Mouse (Mus musculus) midbrain, embryonic 12.5 days (tissue): ENCODE results near the gene Gna14. TPM values are rescaled to one million over a fixed set of nuclear protein-coding genes. Genes with fewer than 3 reads are reported as not detected.
A peak's percentile ranks its signal among the peaks of the same experiment; 100 is the strongest.

ENCODE experiments used
- ATAC-seq: fragments of 200-750 bp; cut with Nextera tagmentation; 2 replicates; pipeline ENCODE4 v1.8.0; 2017; ENCODE audit warnings: low read depth, moderate TSS enrichment, moderate library complexity; ENCODE audit not compliant: low FRiP score
- H3K27ac ChIP-seq: fragments of 300-500 bp; sonication (generic); replicated peaks from 2 replicates; pipeline ENCODE4 v1.5.1; 2016; ENCODE audit warnings: mild to moderate bottlenecking
- H3K27me3 ChIP-seq: fragments of 300-500 bp; sonication (generic); 2 replicates; pipeline ENCODE4 v1.6.1; 2016; ENCODE audit warnings: mild to moderate bottlenecking
- H3K36me3 ChIP-seq: fragments of 300-500 bp; sonication (generic); 2 replicates; pipeline ENCODE4 v1.6.1; 2016
- H3K4me1 ChIP-seq: fragments of 300-500 bp; sonication (generic); 2 replicates; pipeline ENCODE4 v1.6.1; 2016
- H3K4me2 ChIP-seq: fragments of 300-500 bp; sonication (generic); replicated peaks from 2 replicates; pipeline ENCODE4 v1.6.1; 2016; ENCODE audit warnings: mild to moderate bottlenecking, moderate library complexity
- H3K4me3 ChIP-seq: fragments of 300-500 bp; sonication (generic); 2 replicates; pipeline ENCODE4 v1.5.1; 2016; ENCODE audit warnings: mild to moderate bottlenecking
- H3K9ac ChIP-seq: fragments of 300-500 bp; sonication (generic); replicated peaks from 2 replicates; pipeline ENCODE4 v1.6.1; 2016; ENCODE audit warnings: mild to moderate bottlenecking, moderate library complexity
- H3K9me3 ChIP-seq: fragments of 300-500 bp; sonication (generic); 2 replicates; pipeline ENCODE4 v1.6.1; 2016; ENCODE audit warnings: mild to moderate bottlenecking
- WGBS: fragments of 180-500 bp; shearing (Covaris S2); methylation state at CpG from one replicate; pipeline ENCODE4 v1.1.7; 2016; 5-methylcytosine and 5-hydroxymethylcytosine counted together
- polyA plus RNA-seq: library from polyadenylated mRNA; unstranded; fragments of >200 nt; fragmentation: Nextera tagmentation; extraction: Ambion mirVana; gene quantifications from 2 replicates; pipeline ENCODE4 v1.2.1, GENCODE M21; 2016

Gene Gna14
- polyA plus RNA-seq, 1 experiment from 2014 or later: 0.51 TPM

DNA sequence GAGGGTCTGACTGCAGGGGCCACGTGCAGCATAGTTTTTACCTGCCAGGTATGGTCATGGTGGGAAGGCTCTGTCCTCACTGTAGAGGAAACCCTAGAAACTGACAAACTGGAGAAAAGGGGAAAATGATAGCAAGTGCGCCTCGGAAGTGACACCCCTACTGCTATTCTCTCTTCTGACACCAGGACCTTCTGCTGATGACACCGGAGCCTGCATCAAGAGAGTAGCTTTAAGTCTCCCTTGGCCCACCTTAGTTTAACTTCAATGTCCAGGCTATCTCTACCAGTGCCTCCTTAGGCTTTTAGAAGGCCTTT is 1.6 kb downstream of the Gna14 start:
- Histone ChIP-seq H3K4me2 (peak overlapping the region; percentile 60; the same call in 1 of the 2 replicates), H3K36me3 (no peaks in the 10 kb centered on the region), H3K9ac (no peak overlapping the region), H3K4me3 (no peak overlapping the region), H3K4me1 (peaks cover 23% of the 10 kb centered on the region), H3K27me3 (peaks cover 64% of the 10 kb centered on the region), H3K27ac (no peak overlapping the region), H3K9me3 (no peaks in the 10 kb centered on the region)
- ATAC-seq: no peak
- WGBS: 9% methylated on average over 4 of the region's 4 CpGs

DNA sequence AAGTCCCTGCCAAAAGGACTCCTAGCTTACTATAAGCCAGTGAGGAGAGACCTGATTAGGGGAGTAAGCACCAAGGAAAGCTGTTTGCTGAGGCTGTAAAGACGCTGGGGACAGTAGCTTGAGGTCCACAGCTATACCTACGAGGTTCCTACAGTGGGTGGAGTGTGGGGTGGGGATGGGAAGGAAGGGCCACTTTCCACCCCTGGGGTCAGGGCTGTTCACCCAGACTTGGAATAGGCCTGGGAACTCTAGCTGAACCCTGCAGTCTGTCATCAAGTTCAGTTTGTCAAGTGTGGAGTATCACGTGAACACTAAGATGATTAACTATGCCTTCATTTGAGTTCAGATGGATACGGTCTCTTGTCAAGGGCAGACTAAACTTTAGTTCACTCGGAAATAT is 2.3 kb downstream of the Gna14 start:
- no peaks in the 10 kb centered on the region for H3K36me3 ChIP-seq
- peaks cover 64% of the 10 kb centered on the region for H3K27me3 ChIP-seq
- no peak overlapping the region for H3K27ac ChIP-seq
- H3K4me1 ChIP-seq: peaks cover 23% of the 10 kb centered on the region
- no peak overlapping the region for H3K9ac ChIP-seq
- 48% methylated on average over 5 of the region's 5 CpGs for WGBS
- H3K4me3 ChIP-seq: no peak overlapping the region
- no peaks in the 10 kb centered on the region for H3K9me3 ChIP-seq
- H3K4me2 ChIP-seq: no peak overlapping the region
- no peak for ATAC-seq

DNA sequence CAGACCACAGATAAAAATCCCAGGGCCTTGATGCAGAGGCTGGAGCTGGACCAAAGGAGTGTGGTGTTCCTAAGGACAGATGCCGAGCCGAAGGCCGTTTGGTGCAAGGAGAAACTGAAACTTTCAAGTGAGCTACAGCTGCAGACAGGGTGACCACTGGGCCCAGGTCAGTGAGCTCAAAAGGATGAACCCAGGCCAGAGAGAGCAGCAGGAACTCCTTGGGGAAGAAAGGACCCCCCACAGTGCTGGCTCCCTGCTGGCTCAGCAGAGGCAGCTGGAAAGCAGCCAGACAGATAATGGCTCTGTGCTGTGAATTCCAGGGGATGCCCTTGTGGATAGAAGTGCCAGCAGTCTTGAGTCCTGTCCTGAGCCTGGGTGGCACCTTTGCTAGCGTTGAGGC is 3.7 kb downstream of the Gna14 start:
- 54% methylated on average over 4 of the region's 4 CpGs for WGBS
- no peak overlapping the region for H3K4me3 ChIP-seq
- no peaks in the 10 kb centered on the region for H3K9me3 ChIP-seq
- H3K27ac ChIP-seq: no peak overlapping the region
- no peaks in the 10 kb centered on the region for H3K36me3 ChIP-seq
- H3K4me2 ChIP-seq: no peak overlapping the region
- no peak overlapping the region for H3K9ac ChIP-seq
- H3K27me3 ChIP-seq: peaks cover 58% of the 10 kb centered on the region
- no peak for ATAC-seq
- H3K4me1 ChIP-seq: peaks cover 23% of the 10 kb centered on the region

DNA sequence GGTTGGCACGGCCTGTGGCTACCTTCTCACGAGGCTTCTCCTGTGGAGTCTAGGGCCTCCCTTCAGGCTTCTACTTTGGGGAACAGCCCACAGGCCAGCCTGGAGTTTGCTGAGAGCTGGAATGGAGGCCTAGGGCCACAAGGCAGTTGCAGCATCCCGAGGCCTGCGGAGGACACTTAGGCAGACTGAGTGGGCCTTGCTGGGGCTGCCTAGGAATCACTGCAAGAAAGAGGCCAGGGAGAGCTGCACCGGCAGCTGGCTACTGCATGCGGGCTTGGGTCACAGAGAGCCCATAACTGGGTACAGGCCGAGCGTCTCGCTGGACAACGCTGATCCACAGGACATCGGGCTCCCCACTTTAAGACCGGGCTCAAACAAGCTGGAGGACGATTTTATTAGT is 4.3 kb downstream of the Gna14 start:
- Histone ChIP-seq H3K9me3 (no peaks in the 10 kb centered on the region), H3K4me1 (peaks cover 23% of the 10 kb centered on the region), H3K36me3 (no peaks in the 10 kb centered on the region), H3K9ac (no peak overlapping the region), H3K27ac (no peak overlapping the region), H3K4me3 (no peak overlapping the region), H3K4me2 (no peak overlapping the region), H3K27me3 (peaks cover 52% of the 10 kb centered on the region)
- no peak for ATAC-seq
- WGBS: 53% methylated on average over 13 of the region's 13 CpGs

DNA sequence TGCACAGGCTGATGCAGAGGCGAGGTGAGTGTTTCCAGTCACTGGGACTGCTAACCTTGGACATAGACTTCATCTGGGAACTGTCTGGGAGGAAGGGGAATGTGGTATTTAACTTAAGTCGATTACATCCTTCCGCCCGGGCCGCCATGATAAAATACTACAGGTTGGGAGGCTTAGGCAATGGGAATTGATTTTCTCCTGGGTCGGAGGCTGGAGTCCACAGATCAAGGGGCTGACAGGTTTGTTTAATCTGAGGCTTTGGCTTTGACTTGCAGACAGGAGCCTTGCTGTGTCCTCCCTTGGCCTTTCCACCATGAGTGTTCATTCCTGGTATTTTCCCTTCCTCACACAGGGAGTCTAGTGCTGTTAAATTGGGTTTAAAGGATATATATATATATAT is 5.8 kb downstream of the Gna14 start:
- 91% methylated on average over 6 of the region's 6 CpGs for WGBS
- Histone ChIP-seq H3K4me3 (no peak overlapping the region), H3K27me3 (peaks cover 38% of the 10 kb centered on the region), H3K4me1 (peaks cover 9% of the 10 kb centered on the region), H3K27ac (no peak overlapping the region), H3K9ac (no peak overlapping the region), H3K36me3 (no peaks in the 10 kb centered on the region), H3K4me2 (no peak overlapping the region), H3K9me3 (no peaks in the 10 kb centered on the region)
- ATAC-seq: no peak

DNA sequence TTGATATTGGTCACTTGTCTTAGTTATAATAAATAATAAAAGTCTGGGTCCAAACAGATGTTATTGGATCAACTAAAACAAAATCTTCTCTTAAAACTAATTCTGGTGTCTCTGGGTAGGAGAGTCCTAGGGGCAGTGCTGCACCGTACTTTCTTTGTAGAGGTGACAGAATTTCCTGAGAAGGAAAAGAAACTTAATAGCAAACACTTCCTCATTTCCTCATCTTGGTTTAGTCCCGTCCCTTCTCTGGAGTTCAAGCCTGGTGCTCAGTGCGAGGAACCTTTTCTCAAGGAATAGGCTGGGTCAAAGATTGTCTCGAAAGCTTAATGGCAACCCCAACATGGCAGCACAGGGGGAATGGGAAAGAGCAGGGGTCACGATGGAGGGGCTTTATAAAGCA is 7.8 kb downstream of the Gna14 start:
- Histone ChIP-seq H3K36me3 (no peaks in the 10 kb centered on the region), H3K9ac (no peak overlapping the region), H3K27ac (no peak overlapping the region), H3K27me3 (peaks cover 18% of the 10 kb centered on the region), H3K4me2 (no peak overlapping the region), H3K4me1 (no peaks in the 10 kb centered on the region; the same call in 1 of the 2 replicates), H3K9me3 (no peaks in the 10 kb centered on the region), H3K4me3 (no peak overlapping the region)
- WGBS: 86% methylated on average over 5 of the region's 5 CpGs
- no peak for ATAC-seq

DNA sequence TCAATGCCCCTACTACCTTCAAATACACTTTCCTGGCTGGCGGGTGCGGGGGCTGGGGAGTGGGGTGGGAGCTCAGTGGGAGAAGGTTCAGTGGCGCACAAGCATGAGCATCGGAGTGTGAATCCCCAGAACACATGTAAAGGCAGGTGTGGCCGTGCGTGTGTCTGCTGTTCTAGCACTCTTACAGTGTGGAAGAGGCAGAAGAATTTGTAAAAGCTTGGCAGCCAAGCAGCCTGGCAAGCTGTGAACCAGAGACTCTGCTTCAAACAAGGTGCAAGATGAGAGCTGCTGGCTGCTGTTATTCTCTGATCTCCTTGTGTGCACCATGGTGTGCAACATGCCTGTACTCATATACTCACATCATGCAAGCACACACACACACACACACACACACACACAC is 11.1 kb downstream of the Gna14 start:
- Histone ChIP-seq H3K9ac (no peak overlapping the region), H3K36me3 (no peaks in the 10 kb centered on the region), H3K27me3 (no peaks in the 10 kb centered on the region), H3K4me3 (no peak overlapping the region), H3K4me2 (no peak overlapping the region), H3K9me3 (no peaks in the 10 kb centered on the region), H3K4me1 (no peaks in the 10 kb centered on the region), H3K27ac (no peak overlapping the region)
- WGBS: 92% methylated on average over 6 of the region's 6 CpGs
- no peak for ATAC-seq

DNA sequence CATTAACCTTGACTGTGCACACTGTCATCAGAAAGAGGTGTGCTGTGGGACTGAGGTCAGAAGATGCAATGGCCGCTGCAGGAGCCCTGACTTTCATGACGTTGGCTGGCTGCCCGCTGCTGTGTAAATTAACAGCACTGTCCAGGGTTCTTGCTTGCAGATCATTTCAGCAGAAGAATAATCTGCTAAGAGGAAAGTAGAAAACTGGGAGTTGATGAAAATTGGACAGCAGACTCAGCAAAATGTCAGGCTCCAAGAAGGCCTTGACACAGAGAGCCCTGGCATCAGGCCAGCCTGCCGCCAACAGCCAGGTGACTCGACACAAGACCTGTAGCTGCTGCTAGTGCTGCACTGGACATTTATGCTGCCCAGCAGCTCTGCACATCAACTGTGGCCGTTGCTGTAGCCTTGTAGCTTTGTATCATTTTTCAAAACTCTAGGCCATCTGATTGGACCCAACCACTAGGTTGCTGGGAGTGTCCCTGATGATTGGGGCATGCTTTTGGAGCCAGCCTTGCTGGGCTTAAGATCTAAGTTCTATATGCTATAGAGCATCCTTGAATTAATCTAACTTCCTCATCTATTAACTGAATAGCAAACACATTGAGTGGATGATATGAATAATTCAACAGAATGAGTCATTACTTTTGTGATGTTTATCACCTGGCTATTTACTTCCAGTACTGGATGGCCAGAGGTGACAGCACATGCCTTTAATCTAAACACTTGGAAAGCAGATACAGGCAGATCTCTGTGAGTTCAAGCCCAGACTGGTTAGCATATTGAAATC is 12.5 kb downstream of the Gna14 start:
- H3K27ac ChIP-seq: no peak overlapping the region
- no peaks in the 10 kb centered on the region for H3K27me3 ChIP-seq
- H3K4me3 ChIP-seq: no peak overlapping the region
- H3K9me3 ChIP-seq: no peaks in the 10 kb centered on the region
- no peak overlapping the region for H3K9ac ChIP-seq
- no peak for ATAC-seq
- 88% methylated on average over 6 of the region's 6 CpGs for WGBS
- H3K4me1 ChIP-seq: no peaks in the 10 kb centered on the region
- no peaks in the 10 kb centered on the region for H3K36me3 ChIP-seq
- no peak overlapping the region for H3K4me2 ChIP-seq

DNA sequence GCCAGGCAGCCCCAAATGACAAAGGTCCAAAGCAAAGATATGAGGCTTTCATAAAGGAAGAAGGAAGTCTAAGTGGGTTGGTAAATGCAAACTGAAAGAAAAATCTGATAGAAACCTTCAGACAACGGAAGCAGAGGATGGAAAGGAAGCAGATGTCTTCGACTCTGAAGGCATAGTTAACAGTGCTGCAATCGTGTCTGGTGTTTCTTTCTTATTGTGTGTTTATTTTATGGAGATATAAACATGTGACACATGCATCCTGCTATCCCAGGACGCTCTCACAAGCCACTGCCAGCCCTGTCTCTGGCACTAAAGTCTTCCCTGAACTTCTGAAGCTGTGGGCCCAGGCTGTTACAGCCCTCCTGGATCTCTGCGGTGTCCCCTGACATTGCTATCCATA is 13.2 kb downstream of the Gna14 start:
- no peak for ATAC-seq
- WGBS: 84% methylated on average over 5 of the region's 5 CpGs
- Histone ChIP-seq H3K27me3 (no peaks in the 10 kb centered on the region), H3K4me3 (no peak overlapping the region), H3K9ac (no peak overlapping the region), H3K27ac (no peak overlapping the region), H3K4me1 (no peaks in the 10 kb centered on the region), H3K9me3 (no peaks in the 10 kb centered on the region), H3K36me3 (no peaks in the 10 kb centered on the region), H3K4me2 (no peak overlapping the region)

DNA sequence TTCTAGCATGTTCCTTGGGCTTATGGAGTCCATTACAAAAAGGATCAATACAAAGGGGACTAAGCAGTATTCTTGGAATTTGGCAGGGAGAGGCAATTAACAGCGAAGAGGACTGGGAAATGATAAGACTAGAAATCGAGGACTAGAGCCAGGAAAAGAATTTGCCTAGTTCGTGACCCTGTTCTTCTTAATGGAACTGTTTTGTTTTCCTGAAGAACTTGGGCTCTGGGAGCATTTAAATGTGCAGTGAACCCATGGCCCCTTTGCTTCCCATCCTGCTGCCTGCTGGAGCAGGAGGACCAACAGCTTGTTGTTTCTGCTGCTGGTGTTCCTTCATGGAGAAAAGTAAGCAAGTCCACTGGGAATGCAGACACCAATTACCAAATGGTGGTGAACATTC is 15.3 kb downstream of the Gna14 start:
- Histone ChIP-seq H3K4me2 (no peak overlapping the region), H3K27me3 (no peaks in the 10 kb centered on the region), H3K36me3 (no peaks in the 10 kb centered on the region), H3K4me3 (no peak overlapping the region), H3K9me3 (no peaks in the 10 kb centered on the region), H3K27ac (no peak overlapping the region), H3K9ac (no peak overlapping the region), H3K4me1 (no peaks in the 10 kb centered on the region)
- no peak for ATAC-seq
- 78% methylated on average over 3 of the region's 3 CpGs for WGBS

DNA sequence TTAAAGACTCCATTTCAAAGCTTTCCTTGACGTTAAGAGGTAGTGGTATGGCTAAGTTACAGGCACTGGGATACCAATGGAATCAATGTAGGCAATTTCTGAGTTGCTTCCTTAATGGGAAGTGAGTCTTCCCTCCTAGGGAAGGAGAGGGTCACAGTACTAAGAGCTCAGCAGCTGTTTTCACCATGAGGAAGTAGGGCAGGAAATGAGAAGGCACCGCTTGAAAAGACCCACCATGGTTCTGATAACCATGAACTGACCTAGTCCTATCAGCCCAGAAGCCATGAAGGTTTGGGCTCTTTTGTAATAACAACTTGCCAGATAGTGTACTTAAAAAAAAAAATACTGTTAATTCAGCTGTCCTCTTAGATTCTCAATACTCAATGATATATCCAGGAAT is 20.6 kb downstream of the Gna14 start:
- H3K4me2 ChIP-seq: no peak overlapping the region
- no peak overlapping the region for H3K9ac ChIP-seq
- H3K27ac ChIP-seq: no peak overlapping the region
- no peak overlapping the region for H3K4me3 ChIP-seq
- peaks cover 5% of the 10 kb centered on the region; the same call in 1 of the 2 replicates for H3K4me1 ChIP-seq
- 91% methylated on average over 2 of the region's 2 CpGs for whole genome bisulfite sequencing
- no peaks in the 10 kb centered on the region for H3K36me3 ChIP-seq
- no peaks in the 10 kb centered on the region for H3K9me3 ChIP-seq
- H3K27me3 ChIP-seq: no peaks in the 10 kb centered on the region
- no peak for ATAC-seq

DNA sequence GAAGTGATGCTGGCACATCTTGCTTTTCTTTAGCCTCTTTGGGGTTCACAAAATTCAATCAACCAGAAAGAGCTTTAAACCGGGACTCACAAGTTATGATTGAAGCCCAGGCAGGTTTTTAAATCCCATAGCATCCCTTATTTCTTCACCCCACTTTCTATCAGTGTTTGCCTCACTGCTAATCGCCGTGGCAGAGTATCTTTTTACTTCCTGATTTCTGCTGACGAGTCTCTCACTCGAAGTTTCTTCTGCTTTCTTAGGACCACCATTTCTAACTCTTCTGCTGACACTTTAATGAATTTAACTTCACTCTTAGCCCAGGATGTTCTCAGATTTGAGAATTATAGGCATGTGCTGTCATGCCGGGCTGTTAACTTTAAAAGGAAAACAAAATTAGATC is 21.6 kb downstream of the Gna14 start:
- H3K36me3 ChIP-seq: no peaks in the 10 kb centered on the region
- no peak overlapping the region for H3K4me3 ChIP-seq
- H3K4me2 ChIP-seq: no peak overlapping the region
- no peaks in the 10 kb centered on the region for H3K9me3 ChIP-seq
- H3K4me1 ChIP-seq: peaks cover 5% of the 10 kb centered on the region; the same call in 1 of the 2 replicates
- no peaks in the 10 kb centered on the region for H3K27me3 ChIP-seq
- H3K9ac ChIP-seq: no peak overlapping the region
- no peak for ATAC-seq
- H3K27ac ChIP-seq: no peak overlapping the region
- 90% methylated on average over 6 of the region's 6 CpGs for WGBS

DNA sequence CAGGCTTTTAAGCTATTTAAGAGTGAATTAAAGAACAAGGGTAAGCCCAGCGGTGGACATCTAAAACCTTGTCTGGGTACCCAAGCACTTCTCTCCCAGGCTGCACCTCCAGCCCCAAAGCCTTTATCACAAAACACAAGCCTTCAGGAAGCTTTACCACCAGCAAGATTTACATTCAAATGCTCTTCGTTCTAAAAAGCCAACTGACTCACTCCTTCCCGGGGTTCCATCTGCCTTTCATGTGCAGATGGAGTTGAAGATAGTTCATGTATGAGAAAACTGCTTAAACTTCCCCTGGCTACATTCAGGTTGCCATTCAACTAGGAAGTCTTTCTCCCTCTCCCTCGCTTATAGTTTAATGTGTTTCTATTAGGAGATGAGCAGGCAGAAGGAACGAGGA is 23.8 kb downstream of the Gna14 start:
- no peak overlapping the region for H3K4me2 ChIP-seq
- H3K27me3 ChIP-seq: no peaks in the 10 kb centered on the region
- no peak overlapping the region for H3K4me3 ChIP-seq
- H3K4me1 ChIP-seq: peaks cover 5% of the 10 kb centered on the region; the same call in 1 of the 2 replicates
- 43% methylated on average over 5 of the region's 5 CpGs for WGBS
- H3K36me3 ChIP-seq: no peaks in the 10 kb centered on the region
- H3K9ac ChIP-seq: no peak overlapping the region
- H3K9me3 ChIP-seq: no peaks in the 10 kb centered on the region
- no peak for ATAC-seq
- H3K27ac ChIP-seq: no peak overlapping the region
